Mouse (Mus musculus) heart, adult 11 months (tissue): ENCODE results near the gene Ireb2.
"Not testable (repeated sequence)": the region's sequence is repeated elsewhere in the genome, so short reads cannot be mapped to it uniquely, and the experiment has no call there.

Experiments used
- DNase-seq: peaks from one replicate; pipeline ENCODE4 v3.0.0; 2022

Gene Ireb2

GRCm38 (mm10) chr9:54909446-54909845 lies 45.9 kb downstream of the Ireb2 start:
- no peak for DNase-seq

DNA sequence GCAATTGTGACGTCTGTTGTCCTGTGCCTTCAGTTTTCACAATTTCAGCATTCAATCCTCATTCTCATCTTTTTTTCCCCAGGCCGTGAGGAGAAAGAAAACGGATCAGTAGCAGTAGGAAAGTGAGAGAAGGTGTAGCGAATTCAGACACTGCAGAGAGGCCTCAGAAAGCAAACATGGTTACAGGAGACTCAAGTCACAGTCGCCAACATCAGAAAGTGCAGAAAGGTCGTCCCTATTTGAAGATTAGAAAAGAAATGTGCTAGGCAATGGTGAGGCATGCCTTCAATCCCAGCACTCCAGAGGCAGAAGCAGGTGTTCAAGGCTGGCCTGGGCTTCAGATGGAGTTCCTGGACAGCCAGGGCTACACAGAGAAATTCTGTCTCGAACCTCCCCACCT lies 52.0 kb downstream of the Ireb2 start:
- DNase-seq: peak; percentile 69

- peak; percentile 92 for DNase-seq
Measured at GRCm38 (mm10) chr9:54916401-54916800, 52.8 kb downstream of the Ireb2 start.

DNA sequence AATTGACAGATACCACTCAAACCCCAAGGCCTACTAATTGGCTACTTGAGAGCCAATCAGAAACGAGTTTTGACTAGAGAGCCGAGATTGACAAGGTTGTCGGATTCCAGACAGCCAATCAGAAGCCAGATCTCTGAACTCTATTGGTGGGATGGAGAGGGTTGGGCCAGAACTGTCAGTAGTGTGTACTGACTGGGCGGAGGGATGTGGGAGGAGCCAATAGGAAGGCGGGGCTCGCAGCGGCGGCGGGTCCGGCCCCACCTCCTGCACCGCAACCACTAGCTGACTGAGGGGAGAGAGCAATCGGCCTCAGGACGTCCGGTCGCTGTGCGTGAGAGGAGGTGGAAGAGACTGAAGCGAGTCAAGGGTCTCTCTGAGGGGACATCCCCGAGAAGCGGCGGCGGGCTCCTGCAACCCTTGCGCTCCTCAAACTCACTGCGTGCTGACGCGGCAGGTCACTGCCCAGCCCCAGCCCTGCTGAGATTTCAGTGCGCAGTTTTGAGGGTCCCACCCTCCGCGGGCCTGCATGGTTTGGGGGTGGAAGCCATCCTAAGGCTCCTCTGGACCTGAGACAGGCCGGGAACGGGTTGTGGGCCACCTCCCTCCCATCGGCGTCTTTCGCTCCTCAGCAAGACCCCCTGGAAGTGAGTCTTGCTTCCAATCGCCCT lies 53.6 kb downstream of the Ireb2 start, which contains the start of gene Hykk:
TSS of gene Hykk (plus strand) at position 274 of the 668 bp plus-strand sequence.
- peak; percentile 100 for DNase-seq

GRCm38 (mm10) chr9:54918191-54918590 lies 54.6 kb downstream of the Ireb2 start:
- peak; percentile 28 for DNase-seq

- DNase-seq: peak; percentile 1
Measured at GRCm38 (mm10) chr9:54918781-54919180, 55.2 kb downstream of the Ireb2 start.

DNA sequence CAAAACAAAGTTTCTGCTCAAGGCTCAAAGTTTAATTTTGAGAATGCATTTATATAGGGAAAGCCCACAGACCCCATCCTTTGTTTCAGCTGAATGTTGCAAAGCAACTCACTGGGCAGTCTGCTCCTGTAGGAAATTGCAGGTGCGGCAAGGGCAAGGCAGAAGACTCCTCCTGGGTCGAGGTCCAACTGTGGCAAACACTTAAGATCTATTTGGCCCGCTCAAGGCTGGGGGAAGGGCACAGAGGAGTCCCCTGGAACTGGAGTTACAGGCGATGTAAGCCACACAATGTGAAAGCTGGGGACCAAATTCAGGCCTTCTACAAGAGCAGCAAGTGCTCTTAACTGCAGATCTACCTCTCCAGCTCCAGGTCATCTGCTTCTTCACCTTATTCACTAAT lies 56.4 kb downstream of the Ireb2 start:
- DNase-seq: peak; percentile 85

GRCm38 (mm10) chr9:54930741-54931140 lies 67.2 kb downstream of the Ireb2 start:
- no peak for DNase-seq

DNA sequence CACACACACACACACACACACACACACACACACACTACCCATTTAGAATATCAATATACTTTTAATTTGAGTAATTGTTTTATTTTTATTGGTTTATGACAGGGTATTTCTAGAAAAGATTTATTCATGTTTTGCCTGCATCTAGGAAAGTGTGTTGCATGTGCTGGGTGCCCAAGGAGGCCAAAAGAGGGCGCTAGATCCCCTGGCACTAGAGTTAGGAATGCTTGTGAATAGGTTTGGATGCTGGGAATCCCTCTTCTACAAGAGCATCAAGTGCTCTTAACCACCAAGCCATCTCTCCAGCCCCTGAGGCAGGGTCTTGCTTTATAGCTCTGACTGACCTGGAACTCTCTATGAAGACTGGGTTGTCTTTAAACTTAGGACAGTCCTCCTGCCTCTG lies 68.2 kb downstream of the Ireb2 start:
- DNase-seq: peak; percentile 35

- DNase-seq: peak; percentile 11
Measured at GRCm38 (mm10) chr9:54932379-54932778, 68.8 kb downstream of the Ireb2 start.

DNA sequence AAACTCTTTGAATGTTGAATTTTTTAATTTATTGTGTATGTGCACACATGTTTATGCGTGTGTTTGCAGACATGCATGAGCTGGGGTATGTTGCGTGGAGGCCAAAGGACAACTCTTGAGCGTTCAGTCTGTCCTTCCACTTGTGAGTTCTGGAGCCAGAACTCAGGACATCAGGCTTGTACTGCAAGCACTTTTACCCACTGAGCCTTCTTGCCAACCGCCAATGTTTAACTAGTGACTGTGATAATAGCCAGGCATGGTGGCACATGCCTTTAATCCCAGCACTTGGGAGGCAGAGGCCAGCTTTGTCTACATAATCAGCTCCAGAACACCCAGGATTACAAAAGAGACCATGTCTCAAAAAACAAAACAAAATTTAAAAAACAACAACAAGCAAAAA lies 78.5 kb downstream of the Ireb2 start:
- peak; percentile 87 for DNase-seq

GRCm38 (mm10) chr9:54944467-54944866 lies 80.9 kb downstream of the Ireb2 start:
- DNase-seq: peak; percentile 83

DNA sequence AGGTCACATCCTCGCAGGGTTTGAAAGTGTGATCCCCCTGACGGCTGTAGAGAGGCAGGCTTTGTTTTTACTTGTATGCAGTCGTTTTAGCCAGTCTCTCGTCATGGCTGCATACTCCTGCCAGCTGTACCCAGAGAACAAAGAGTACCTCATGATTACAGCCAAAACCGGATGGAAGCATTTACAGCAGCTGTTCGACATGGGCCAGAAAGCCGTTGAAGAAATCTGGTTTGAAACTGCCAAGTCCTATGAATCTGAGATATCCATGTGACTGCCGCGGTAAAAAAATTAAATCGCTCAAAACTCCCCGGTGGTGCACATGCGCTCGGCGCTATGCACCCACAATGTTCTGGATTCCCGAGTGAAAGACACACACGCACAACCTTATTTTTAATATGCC lies 82.7 kb downstream of the Ireb2 start:
- DNase-seq: peak; percentile 76

DNA sequence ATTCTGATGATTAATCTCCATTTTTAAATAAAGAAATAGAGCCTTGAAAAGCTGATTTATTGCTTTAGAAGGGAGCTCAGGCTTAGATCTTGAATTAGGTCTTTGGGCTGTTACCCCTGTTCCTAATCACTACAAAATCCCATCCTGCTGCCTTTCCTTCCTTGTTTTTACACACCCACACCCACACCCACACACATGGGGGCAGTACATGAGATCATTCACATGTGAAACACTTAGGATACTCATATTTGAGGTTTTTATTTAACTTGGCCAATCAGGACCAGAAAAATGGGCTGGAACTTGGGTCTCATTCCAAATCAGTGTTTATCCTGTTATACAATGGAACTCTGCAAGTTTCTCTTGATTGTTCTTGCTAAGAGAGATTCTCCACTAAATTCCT lies 85.9 kb downstream of the Ireb2 start:
- DNase-seq: peak; percentile 91

DNA sequence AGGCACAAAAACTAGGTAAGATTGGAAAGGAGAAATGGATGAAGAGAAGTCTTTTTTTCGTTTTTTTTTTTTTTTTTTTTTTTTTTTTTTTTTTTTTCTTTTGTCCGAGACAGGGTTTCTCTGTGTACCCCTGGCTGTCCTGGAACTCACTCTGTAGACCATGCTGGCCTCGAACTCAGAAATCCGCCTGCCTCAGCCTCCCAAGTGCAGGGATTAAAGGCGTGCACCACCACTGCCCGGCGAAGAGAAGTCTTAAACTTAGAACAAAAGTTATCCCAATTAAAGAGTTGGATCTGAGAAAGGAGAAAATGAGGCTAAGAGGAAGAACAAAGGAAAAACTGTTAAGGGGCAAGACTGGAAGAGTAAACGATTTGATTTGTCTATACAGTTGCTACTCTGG lies 86.6 kb downstream of the Ireb2 start:
- not testable (repeated sequence) for DNase-seq

GRCm38 (mm10) chr9:54950575-54951321 lies 87.2 kb downstream of the Ireb2 start, which contains the start of the genes Psma4 and AY074887:
TSS of gene Psma4 (plus strand) at chr9:54950790.
TSS of gene AY074887 (minus strand) at chr9:54950998.
- peak; percentile 99 for DNase-seq

DNA sequence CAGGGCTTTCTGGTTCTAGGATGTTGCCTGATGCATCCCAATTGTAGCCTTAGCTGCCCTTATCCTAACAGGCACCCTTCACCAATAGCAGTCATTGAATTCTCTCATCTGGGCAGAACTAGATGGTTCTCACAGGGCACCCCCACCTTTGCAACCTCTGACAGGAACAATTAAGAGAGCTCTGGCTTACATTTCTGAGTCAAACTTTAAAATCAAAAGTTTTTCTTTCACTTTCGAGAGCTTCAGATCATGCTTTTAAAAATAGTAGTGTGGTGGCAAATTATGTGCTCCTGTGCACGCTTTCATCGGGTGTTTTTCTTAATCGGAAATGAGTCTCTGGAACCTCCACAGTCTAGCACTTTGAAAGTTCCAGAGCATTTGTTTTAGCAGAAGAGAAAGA lies 97.5 kb downstream of the Ireb2 start:
- DNase-seq: no peak
